Mouse (Mus musculus) gastrocnemius, adult 18-20 months (tissue): Measurements from ENCODE around the gene Xrcc6. TPM values are rescaled to one million over a fixed set of nuclear protein-coding genes. Genes with fewer than 3 reads are reported as not detected.
"Not testable (repeated sequence)": the region's sequence is repeated elsewhere in the genome, so short reads cannot be mapped to it uniquely, and the experiment has no call there.

Experiments
- DNase-seq: peaks from one replicate; pipeline ENCODE4 v3.0.0; 2021; ENCODE audit warnings: low spot score
- total RNA-seq, 2 experiments: library from RNA; stranded (reverse); gene quantifications; 2 replicates each; pipeline ENCODE4 v1.2.3; 2021

Xrcc6 gene
- total RNA-seq, 2 experiments from 2014 or later = 22.9 to 25.3 TPM

- DNase-seq = no peak
These were observed 22.6 kb upstream of the Xrcc6 start for GRCm38 (mm10) chr15:81964980-81965545.

- DNase-seq = no peak
These were observed 21.4 kb upstream of the Xrcc6 start for GRCm38 (mm10) chr15:81966062-81966829.

DNA sequence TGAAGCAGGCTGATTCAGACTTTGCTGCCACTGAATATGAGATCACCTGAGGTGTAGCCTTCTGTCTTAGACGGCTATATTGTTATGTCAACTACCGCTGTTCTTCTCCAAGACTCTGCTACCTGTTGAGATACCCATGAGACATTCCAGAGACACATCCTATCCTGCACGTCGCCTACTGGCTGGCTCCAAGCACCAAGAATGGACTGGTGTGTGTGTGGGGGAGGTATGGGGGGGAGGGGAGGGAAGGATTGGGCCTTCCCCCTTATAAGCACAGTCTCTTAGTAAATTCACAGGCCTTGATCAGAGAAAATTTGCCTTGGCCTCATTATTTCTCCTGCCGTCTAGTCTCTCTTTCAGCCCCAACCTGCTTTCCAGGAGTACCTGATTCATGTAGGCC, 19.8 kb upstream of the Xrcc6 start:
- no peak for DNase-seq

DNA sequence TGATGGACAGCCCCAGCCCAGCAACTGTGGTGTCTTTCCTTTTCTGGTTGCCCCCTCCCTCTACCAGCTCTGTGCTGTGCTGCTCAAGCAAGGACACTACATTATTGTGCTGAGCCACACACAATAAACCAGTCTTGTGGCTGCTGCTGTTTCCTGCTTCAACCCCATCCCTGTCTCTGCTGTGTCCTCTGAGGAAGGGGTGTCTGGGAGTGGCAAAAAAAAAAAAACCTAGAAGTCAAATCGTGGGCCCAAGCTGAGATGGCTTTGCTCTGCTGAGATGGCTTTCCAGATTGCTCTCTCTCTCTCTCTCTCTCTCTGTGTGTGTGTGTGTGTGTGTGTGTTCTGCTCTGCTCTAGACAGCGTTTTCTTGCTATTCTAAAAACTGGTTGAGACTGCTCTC, 19.2 kb upstream of the Xrcc6 start:
- DNase-seq = no peak

DNA sequence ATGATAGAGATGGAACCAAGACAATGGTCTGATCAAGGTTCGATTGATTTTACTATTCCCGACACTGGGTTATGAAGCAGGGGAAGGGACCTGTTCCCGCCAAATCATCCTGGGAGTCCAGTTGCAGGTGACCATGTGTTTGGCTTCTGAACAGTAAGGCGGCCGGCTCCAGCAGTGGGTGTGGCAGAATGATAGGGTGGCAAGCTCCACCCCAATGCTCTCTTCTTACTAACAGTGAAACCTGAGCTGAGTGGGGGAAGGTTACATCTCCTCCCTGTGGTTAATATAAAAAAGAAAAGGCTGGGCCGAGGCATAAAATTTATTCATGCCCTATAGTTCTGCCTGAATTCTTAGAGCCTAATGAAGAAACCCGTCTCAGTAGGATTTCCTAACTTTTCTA, 18.5 kb upstream of the Xrcc6 start:
- no peak for DNase-seq

GRCm38 (mm10) chr15:81969635-81970034, 18.0 kb upstream of the Xrcc6 start:
- not testable (repeated sequence) for DNase-seq

DNA sequence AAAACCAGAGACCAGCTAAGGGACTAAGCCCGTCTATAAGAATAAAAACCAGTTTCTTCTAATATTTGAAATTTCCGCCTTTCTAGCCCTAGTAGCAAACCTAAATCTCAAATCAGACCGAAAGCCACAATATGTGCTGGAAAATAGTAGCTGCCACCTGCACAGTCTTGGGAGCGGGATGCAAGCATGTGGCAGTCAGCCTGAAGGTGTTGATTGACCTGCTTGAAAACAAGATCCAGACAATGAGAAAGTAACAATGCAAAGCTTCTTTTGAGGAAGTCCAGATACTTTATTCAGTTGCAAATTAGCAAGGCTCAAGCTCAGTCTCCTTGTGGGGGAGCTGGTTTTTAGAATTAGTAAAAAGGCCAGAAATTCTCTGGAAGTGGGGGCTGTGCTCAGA, 17.1 kb upstream of the Xrcc6 start:
- not testable (repeated sequence) for DNase-seq

- DNase-seq = not testable (repeated sequence)
These were observed 12.5 kb upstream of the Xrcc6 start for GRCm38 (mm10) chr15:81975156-81975555.

GRCm38 (mm10) chr15:81980321-81980720, 7.3 kb upstream of the Xrcc6 start, which contains the start of gene 1700029P11Rik:
1700029P11Rik (plus strand) TSS chr15:81980540.
- DNase-seq = no peak

DNA sequence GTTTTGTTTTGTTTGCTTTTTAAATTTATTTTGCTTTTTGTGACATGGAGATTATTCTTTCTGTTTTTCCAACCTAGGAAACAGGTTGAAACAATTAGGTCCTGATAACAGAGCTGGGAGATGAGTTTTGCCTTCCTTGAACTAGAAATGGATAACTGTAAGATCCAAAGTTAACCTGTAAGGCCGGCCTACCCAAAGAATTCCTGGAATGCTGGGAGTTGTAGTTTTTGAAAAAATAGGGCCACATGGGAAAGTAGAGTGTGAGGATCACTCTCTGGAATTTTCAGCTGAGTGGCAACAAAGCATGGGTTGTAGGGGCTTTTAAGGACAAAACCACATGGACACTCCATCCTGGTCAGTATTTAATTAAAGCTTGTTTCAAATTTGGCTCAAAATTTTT, 5.5 kb upstream of the Xrcc6 start:
- no peak for DNase-seq

DNA sequence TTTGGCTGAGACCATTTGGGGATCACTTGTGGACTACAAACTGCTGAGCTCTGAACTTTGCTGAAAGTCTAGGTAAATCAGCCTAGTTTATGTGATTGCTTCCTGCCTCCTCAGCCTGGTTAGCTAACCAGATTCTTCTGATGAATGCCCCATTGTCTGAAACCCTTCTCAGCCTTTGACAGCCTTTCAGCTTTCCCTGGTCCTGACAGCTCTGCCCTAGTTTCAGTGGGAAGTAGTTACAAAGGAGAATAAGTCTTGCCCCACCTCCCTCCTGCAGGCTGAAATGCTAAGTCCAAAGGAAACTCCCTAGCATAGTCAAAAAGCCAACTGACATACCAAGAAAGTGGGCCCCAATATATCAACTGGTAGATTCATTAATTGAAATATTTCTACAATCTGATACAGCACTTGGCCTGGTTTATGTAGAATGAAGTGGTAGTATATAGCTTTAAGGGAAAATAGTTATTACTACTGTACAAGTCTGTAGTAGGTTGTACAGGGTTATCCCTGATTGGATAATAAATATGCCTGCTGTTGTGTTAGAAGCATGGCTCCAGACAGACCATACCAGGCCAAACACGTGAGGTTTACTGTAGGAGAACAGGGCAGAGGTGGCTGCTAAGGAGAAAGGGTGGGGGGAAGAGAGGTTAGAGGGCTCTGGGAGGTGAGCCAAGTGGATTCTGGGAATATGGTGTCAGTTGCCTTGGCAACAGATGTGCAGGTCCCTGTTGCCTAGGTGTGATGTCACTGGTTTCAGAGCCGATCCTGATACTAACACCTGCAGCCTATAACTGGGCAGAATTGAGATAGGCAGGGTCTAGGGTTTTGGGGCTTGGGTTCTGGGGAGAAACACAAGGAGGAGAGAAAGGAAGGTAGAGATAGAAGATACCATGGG, 2.1 kb upstream of the Xrcc6 start:
- DNase-seq = no peak

DNA sequence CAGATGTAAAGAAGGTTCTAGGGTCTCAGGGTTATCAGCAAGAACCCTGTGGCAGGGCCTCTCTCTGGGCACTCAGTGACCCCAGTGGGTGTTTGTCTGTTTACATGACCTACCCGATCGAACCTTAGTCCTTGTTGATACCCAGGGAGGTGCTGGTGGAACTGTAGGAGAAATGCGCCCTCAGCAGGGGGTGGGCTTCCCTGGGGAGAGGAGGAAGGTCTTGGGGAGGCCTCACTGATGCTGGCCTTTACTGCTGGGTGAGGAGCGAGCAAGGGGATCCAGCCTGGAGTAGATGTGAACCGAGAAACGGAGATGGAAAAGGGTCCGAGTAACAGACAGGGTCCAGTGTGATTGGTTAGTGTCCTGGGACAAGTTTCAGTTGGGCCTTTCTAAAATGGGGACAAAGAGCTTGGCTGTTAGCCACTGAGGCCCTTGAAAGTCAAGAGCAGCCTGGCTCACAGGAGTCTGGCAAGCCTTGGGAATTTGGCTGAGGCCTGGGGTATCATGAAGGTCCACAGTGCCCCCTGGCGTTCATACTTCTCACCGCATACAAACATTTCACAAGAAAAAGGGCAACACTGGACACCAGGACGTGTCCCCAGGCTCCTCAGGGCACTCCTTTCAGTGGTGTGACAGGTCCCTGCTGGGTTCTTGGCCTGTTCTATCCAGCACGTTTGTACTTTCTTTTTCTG, 1.9 kb downstream of the Xrcc6 start:
- DNase-seq = peak; percentile 89

GRCm38 (mm10) chr15:81990549-81990948, 2.9 kb downstream of the Xrcc6 start:
- DNase-seq = no peak

DNA sequence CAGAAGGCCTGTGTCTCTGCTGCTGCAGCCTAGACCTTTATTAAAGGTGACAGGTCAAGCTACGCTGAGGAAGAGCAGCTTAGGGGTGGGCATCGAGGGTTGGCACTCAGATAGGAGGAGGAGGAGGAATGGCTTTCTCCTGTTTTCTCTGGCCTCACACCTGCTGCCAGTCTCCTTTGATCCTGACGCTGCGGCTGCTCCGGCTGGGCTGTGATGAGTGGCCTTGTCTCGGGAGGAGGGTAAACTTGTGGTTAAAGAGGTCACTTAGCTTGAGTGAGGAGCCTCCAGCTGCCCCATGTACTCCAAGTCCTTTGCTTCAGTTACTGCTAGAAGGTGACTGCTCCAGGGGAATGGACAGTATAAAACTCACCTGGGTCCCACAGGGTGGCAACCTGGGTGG, 6.4 kb downstream of the Xrcc6 start:
- no peak for DNase-seq

GRCm38 (mm10) chr15:82004257-82004656, 16.6 kb downstream of the Xrcc6 start:
- DNase-seq = no peak

DNA sequence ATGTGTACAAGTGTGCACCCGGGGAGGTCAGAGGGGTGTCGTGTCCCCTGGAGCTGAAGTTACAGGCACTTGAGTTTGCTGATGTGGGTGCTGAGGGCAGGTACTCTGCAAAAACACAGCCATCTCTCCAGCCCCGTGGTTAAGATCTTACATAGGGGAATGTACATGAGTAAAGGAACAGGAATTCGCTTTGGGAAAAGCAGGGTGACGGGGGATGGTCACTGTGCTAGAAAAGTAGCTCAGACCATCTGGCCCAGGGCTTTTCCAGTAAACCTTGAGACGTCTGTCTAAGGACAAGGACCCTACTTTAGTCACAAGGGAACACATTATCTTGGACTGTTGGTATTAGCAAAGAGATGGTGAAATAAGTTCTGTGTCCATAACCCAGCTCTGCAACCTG, 24.3 kb downstream of the Xrcc6 start:
- DNase-seq = no peak

DNA sequence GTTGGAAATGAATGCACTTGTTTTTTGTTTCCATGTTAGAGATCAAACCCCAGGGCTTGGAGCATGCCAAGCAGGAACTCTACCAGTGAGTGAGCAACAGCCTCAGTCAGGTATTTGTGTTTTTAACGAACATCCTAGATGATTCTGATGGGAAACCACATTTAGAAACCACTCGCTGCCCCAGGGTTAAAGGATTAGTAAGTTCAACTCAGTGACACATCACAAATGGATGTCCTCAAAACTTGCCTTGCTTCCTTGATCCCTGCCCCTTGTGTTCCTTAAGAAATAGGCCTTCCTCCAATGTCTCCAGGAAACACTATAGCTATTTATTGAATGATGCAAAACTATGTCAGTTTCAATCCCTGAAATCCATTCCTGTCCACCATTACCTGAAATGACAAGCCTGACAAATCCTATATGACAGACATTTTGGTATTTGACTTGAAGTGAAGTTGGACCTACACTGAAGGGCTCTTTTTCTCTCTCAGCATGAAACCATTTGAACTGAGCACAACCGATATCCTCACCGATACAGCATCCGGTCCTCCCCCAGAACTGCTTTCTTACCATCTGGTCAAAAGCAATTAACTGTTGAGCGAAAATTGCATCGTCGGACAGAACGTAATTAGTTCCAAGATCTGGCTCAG, 27.2 kb downstream of the Xrcc6 start:
- DNase-seq = no peak

DNA sequence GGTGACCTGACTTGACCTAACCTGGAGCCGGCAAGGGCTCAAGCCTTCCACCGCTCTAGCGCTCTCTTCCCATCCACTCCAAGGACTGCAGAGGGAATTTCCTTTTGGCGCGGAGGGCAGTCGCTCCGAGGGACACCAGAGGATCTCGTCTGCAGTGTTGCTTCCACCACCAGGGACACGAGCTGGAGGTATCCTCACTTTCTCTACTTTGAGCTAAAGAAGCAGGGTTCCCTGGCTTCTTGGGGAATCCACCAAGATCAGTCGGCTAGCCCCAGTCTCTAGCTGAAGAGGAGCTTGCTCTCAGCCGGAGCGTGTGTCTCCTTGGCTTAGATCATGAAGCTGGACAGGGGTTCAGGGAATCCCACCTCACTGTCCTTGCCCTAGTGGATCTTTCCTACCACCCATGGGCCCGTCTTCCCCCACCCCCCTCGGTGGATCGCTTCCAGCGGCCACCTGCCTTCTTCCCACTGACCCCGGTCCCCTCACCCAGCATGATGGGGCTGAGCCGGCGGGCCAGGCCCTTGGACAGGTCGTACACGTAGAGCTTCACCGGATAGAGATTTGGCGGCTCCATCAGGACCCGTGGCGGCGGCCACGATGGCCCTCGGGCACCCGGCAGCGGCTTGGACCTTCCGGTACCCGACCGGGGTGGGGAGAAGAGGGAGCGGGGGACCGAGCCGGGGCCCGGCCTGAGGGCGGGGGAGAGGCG, 27.9 kb downstream of the Xrcc6 start:
- DNase-seq = peak; percentile 5

GRCm38 (mm10) chr15:82016101-82016808, 28.6 kb downstream of the Xrcc6 start:
- peak; percentile 100 for DNase-seq

DNA sequence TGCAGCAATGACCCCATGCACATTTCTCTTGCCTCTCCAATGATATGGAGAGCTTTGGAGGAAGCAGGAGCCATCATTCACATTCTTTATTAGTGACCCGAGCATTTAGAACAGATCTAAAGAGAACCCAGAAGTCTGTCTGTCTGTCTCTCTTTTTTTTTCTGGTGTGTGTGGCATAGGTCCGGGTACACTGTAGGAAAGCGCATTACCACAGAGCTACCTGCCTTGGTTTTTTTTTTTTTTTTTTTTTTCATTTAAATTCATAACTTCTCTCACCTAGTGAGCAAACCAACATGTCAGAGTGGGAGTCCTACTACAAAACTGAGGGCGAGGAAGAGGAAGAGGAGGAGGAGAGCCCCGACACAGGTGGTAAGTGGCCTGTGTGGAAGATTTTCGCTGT, 29.2 kb downstream of the Xrcc6 start:
- DNase-seq = no peak
